Mouse (Mus musculus) cerebellum, adult (tissue): ENCODE results near the gene Gm20547.
"Not testable (repeated sequence)": the region's sequence is repeated elsewhere in the genome, so short reads cannot be mapped to it uniquely, and the experiment has no call there.

ENCODE experiments used
- ATAC-seq: cut with Nextera tagmentation; 2 replicates; pipeline ENCODE4 v1.9.2; 2017; ENCODE audit warnings: mild to moderate bottlenecking, moderate library complexity, mixed read lengths; ENCODE audit not compliant: insufficient number of reproducible peaks, low FRiP score, low TSS enrichment

Gm20547 gene

GRCm38 (mm10) chr17:34858670-34859069 is 23.2 kb downstream of the Gm20547 start:
- no peak for ATAC-seq

- no peak for ATAC-seq
Observed at GRCm38 (mm10) chr17:34855825-34856224, 26.0 kb downstream of the Gm20547 start.

GRCm38 (mm10) chr17:34854761-34855160 is 27.1 kb downstream of the Gm20547 start:
- no peak for ATAC-seq

GRCm38 (mm10) chr17:34853511-34853910 is 28.3 kb downstream of the Gm20547 start:
- no peak for ATAC-seq

- ATAC-seq, result no peak
Observed at GRCm38 (mm10) chr17:34850517-34851125, 31.2 kb downstream of the Gm20547 start.

GRCm38 (mm10) chr17:34849722-34850516 is 31.9 kb downstream of the Gm20547 start, which contains the start of the genes Skiv2l and Nelfe:
Gene Skiv2l (minus strand): TSS chr17:34850210.
Gene Nelfe (plus strand): TSS chr17:34850391.
- ATAC-seq, result peak; percentile 87

- ATAC-seq, result no peak
Observed at GRCm38 (mm10) chr17:34847615-34848014, 34.2 kb downstream of the Gm20547 start.

- no peak for ATAC-seq
Observed at GRCm38 (mm10) chr17:34847192-34847591, 34.6 kb downstream of the Gm20547 start.

- no peak for ATAC-seq
Observed at GRCm38 (mm10) chr17:34844884-34845283, 37.0 kb downstream of the Gm20547 start.

- ATAC-seq, result no peak
Observed at GRCm38 (mm10) chr17:34840736-34841307, 41.0 kb downstream of the Gm20547 start.

GRCm38 (mm10) chr17:34838785-34839184 is 43.1 kb downstream of the Gm20547 start:
- no peak for ATAC-seq

- no peak for ATAC-seq
Observed at GRCm38 (mm10) chr17:34837464-34838324, 44.1 kb downstream of the Gm20547 start.

GRCm38 (mm10) chr17:34836856-34837221 is 45.0 kb downstream of the Gm20547 start, which contains the start of the genes Stk19 and Dxo:
Gene Stk19 (minus strand): TSS chr17:34836945.
Gene Dxo (plus strand): TSS chr17:34837019.
- ATAC-seq, result peak; percentile 73

- ATAC-seq, result peak; percentile 59; the same call in 1 of the 2 replicates
Observed at GRCm38 (mm10) chr17:34836155-34836855, 45.5 kb downstream of the Gm20547 start.

GRCm38 (mm10) chr17:34830776-34831175 is 51.1 kb downstream of the Gm20547 start:
- not testable (repeated sequence) for ATAC-seq

GRCm38 (mm10) chr17:34814818-34815370 is 66.9 kb downstream of the Gm20547 start:
- ATAC-seq, result no peak

- ATAC-seq, result not testable (repeated sequence)
Observed at GRCm38 (mm10) chr17:34813747-34814146, 68.1 kb downstream of the Gm20547 start.

- ATAC-seq, result no peak
Observed at GRCm38 (mm10) chr17:34811275-34811674, 70.6 kb downstream of the Gm20547 start.

GRCm38 (mm10) chr17:34810811-34811210 is 71.0 kb downstream of the Gm20547 start:
- not testable (repeated sequence) for ATAC-seq
